Comparison of ENCODE assay signal across 29 mouse cellular contexts in the genomic region with DNA sequence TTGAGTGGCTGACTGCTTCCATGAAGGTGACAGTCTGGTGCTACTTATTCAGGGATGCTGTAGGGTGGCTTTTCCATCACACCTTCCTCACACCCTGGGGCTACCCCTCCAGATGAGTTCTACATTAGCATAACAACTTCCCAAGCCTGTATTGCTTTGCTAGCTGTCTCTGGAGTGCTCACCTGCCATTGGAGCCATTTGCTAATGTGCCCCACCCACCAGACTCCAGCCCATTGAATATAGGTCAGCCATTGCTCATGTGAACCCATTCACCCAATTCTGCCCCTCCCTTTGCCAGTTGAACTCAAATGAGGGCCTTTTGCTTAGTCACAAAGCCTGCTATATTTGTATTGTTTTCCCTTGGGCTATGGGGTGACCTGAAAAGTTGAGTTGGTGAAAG.
DNase-seq lines count a peak whose midpoint lies in the region; ATAC-seq and TF ChIP-seq lines count a peak whose summit lies in the region.
"Had no signal": no experiment of that assay in that cellular context is flagged by ENCODE, and none has a peak within 500 bp of the region (broad histone marks: within the 10 kb centered on the region; RNA-seq: fewer than 3 reads in every experiment).

No protein-coding gene starts in this region.

- H3K4me3 ChIP-seq in heart, embryonic 10.5 days: no peak overlapping the region
- H3K4me3 ChIP-seq in ES-Bruce4 (ENCODE audit: low read depth, low read length): no peak overlapping the region
- H3K4me3 ChIP-seq in kidney, embryonic 16.5 days (ENCODE audit: low read length): no peak overlapping the region
- no peak overlapping the region for H3K4me3 ChIP-seq in midbrain, embryonic 14.5 days (replicated peaks; ENCODE audit: low read depth, low read length)
- H3K4me3 ChIP-seq: embryonic facial prominence, embryonic 12.5 days; embryonic facial prominence, embryonic 15.5 days; gastrocnemius, adult 2 months; heart, embryonic 13.5 days had no signal

- no peaks in the 10 kb centered on the region for H3K27me3 ChIP-seq in heart, embryonic 10.5 days (ENCODE audit: insufficient read depth, poor library complexity, severe bottlenecking)
- H3K27me3 ChIP-seq in ES-Bruce4 (ENCODE audit: control insufficient read depth, insufficient read depth, low read length, poor library complexity, severe bottlenecking): no peaks in the 10 kb centered on the region
- no peaks in the 10 kb centered on the region for H3K27me3 ChIP-seq in kidney, embryonic 16.5 days (ENCODE audit: insufficient read depth, low read length)
- H3K27me3 ChIP-seq in midbrain, embryonic 14.5 days (ENCODE audit: control insufficient read depth, insufficient read depth, low read length): no peaks in the 10 kb centered on the region
- H3K27me3 ChIP-seq: CH12.LX; embryonic facial prominence, embryonic 12.5 days; embryonic facial prominence, embryonic 15.5 days; heart, embryonic 13.5 days; Patski had no signal

- no peak overlapping the region for H3K27ac ChIP-seq in heart, embryonic 10.5 days
- no peak overlapping the region for H3K27ac ChIP-seq in ES-Bruce4 (ENCODE audit: insufficient read depth, low read length)
- H3K27ac ChIP-seq in kidney, embryonic 16.5 days (ENCODE audit: low read length): no peak overlapping the region
- H3K27ac ChIP-seq in midbrain, embryonic 14.5 days (replicated peaks; ENCODE audit: low read depth, low read length): no peak overlapping the region
- H3K27ac ChIP-seq: embryonic facial prominence, embryonic 12.5 days; embryonic facial prominence, embryonic 15.5 days; gastrocnemius, adult 2 months; heart, embryonic 13.5 days; hindbrain, embryonic 14.5 days; hindbrain, postnatal 0 days had no signal

- TF ChIP-seq CTCF in ES-Bruce4 (IDR thresholded peaks at IDR 0.05; ENCODE audit: low read depth, low read length): no peak

- peaks cover 5% of the 10 kb centered on the region; the same call in 1 of the 2 replicates for H3K36me3 ChIP-seq in heart, embryonic 10.5 days
- H3K36me3 ChIP-seq in ES-Bruce4 (ENCODE audit: control insufficient read depth, insufficient read depth, low read length, poor library complexity, severe bottlenecking): no peaks in the 10 kb centered on the region
- 0 out of 2 replicates have a peak, but pooled peaks cover 2% of the 10 kb centered on the region for H3K36me3 ChIP-seq in kidney, embryonic 16.5 days (ENCODE audit: insufficient read depth, low read length)
- H3K36me3 ChIP-seq in midbrain, embryonic 14.5 days (ENCODE audit: control insufficient read depth, insufficient read depth, low read length): no peaks in the 10 kb centered on the region
- H3K36me3 ChIP-seq: embryonic facial prominence, embryonic 12.5 days; G1E had no signal

- H3K4me2 ChIP-seq in kidney, embryonic 16.5 days (replicated peaks; ENCODE audit: low read depth, low read length): no peak overlapping the region
- no peak overlapping the region for H3K4me2 ChIP-seq in midbrain, embryonic 14.5 days (ENCODE audit: low read length)
- H3K4me2 ChIP-seq: embryonic facial prominence, embryonic 12.5 days; embryonic facial prominence, embryonic 15.5 days; heart, embryonic 13.5 days; hindbrain, embryonic 14.5 days had no signal

- 0 out of 2 replicates have a peak, but pooled peaks cover 5% of the 10 kb centered on the region for H3K9me3 ChIP-seq in heart, embryonic 10.5 days
- no peaks in the 10 kb centered on the region; the same call in 1 of the 2 replicates for H3K9me3 ChIP-seq in ES-Bruce4 (replicated peaks; ENCODE audit: control insufficient read depth, insufficient read depth, low read length, poor library complexity, severe bottlenecking)
- no peaks in the 10 kb centered on the region for H3K9me3 ChIP-seq in kidney, embryonic 16.5 days (ENCODE audit: low read length)
- peaks cover 6% of the 10 kb centered on the region; the same call in 1 of the 2 replicates for H3K9me3 ChIP-seq in midbrain, embryonic 14.5 days (ENCODE audit: control insufficient read depth, low read length)
- H3K9me3 ChIP-seq: embryonic facial prominence, embryonic 12.5 days; embryonic facial prominence, embryonic 15.5 days had no signal

- DNase-seq in heart, embryonic 10.5 days (ENCODE audit: low spot score): peak; percentile 64
- no peak for DNase-seq in heart, adult 18-20 months
- peak; percentile 37 for DNase-seq in R1 (ENCODE audit: low read depth, low spot score)
- DNase-seq in adrenal gland, adult 8-10 months: no peak
- DNase-seq in midbrain, embryonic 14.5 days: no peak
- DNase-seq: adrenal gland, postnatal 14 days; B cell, adult 2 months; cerebellum, adult 11 months; cerebellum, adult 2 months; cerebellum, adult 9-11 months; cerebellum, postnatal 25 days; forebrain, postnatal 0 days; gastrocnemius, adult 2 months; gastrocnemius, postnatal 14 days; heart, adult 11 months; heart, postnatal 14 days; heart, postnatal 4 days; kidney, adult 11 months had no signal

- peak; percentile 80 for TF ChIP-seq EP300 in ES-Bruce4 (IDR thresholded peaks at IDR 0.05; ENCODE audit: insufficient read depth, low read depth, low read length)

- TF ChIP-seq POLR2A in ES-Bruce4 (IDR thresholded peaks at IDR 0.05; ENCODE audit: insufficient read depth, low read length): no peak

- H3K9ac ChIP-seq in ES-Bruce4 (ENCODE audit: low read depth, poor library complexity, severe bottlenecking): no peak overlapping the region
- H3K9ac ChIP-seq in kidney, embryonic 16.5 days (replicated peaks; ENCODE audit: low read length): no peak overlapping the region
- H3K9ac ChIP-seq in midbrain, embryonic 14.5 days (replicated peaks; ENCODE audit: low read length): no peak overlapping the region
- H3K9ac ChIP-seq: embryonic facial prominence, embryonic 12.5 days; embryonic facial prominence, embryonic 15.5 days; forebrain, postnatal 0 days; heart, embryonic 13.5 days; hindbrain, embryonic 14.5 days had no signal

- ATAC-seq in kidney, embryonic 16.5 days (ENCODE audit: low FRiP score, low TSS enrichment): no peak
- no peak for ATAC-seq in midbrain, embryonic 14.5 days (ENCODE audit: low FRiP score, low TSS enrichment)
- ATAC-seq: forebrain, embryonic 14.5 days; forebrain, postnatal 0 days; hindbrain, postnatal 0 days; Patski had no signal

- H3K4me1 ChIP-seq in heart, embryonic 10.5 days: peaks cover 13% of the 10 kb centered on the region
- H3K4me1 ChIP-seq in ES-Bruce4 (ENCODE audit: control insufficient read depth, insufficient read depth, low read length): peaks cover 4% of the 10 kb centered on the region
- no peaks in the 10 kb centered on the region for H3K4me1 ChIP-seq in kidney, embryonic 16.5 days (ENCODE audit: insufficient read depth, low read length)
- H3K4me1 ChIP-seq in midbrain, embryonic 14.5 days (ENCODE audit: control insufficient read depth, insufficient read depth, low read length): no peaks in the 10 kb centered on the region
- H3K4me1 ChIP-seq: embryonic facial prominence, embryonic 12.5 days; embryonic facial prominence, embryonic 15.5 days had no signal

Comparison
In these comparisons a context has a peak if more than half of its experiments do, and no peak if none do; other contexts are left out.
1. DNase-seq: peak in heart, embryonic 10.5 days (single experiment) and R1 (single experiment); none in heart, adult 18-20 months (0 of 2), adrenal gland, adult 8-10 months (single experiment) and midbrain, embryonic 14.5 days (single experiment).